Comparison of ENCODE assay signal across 20 mouse cellular contexts in genomic region chr4:53414031-53414797, GRCm38 (mm10). TPM values are rescaled to one million over a fixed set of nuclear protein-coding genes. Genes with fewer than 3 reads are reported as not detected.
DNase-seq lines count a peak whose midpoint lies in the region; ATAC-seq and TF ChIP-seq lines count a peak whose summit lies in the region.
"Had no signal": no experiment of that assay in that cellular context is flagged by ENCODE, and none has a peak within 500 bp of the region (broad histone marks: within the 10 kb centered on the region; RNA-seq: fewer than 3 reads in every experiment).

No protein-coding gene starts in this region.

- H3K9me3 ChIP-seq in CH12.LX (replicated peaks; ENCODE audit: low read length): no peaks in the 10 kb centered on the region
- no peaks in the 10 kb centered on the region for H3K9me3 ChIP-seq in liver, embryonic 13.5 days (replicated peaks)
- no peaks in the 10 kb centered on the region for H3K9me3 ChIP-seq in forebrain, embryonic 11.5 days (ENCODE audit: control insufficient read depth, low read length)
- H3K9me3 ChIP-seq in hindbrain, embryonic 14.5 days (ENCODE audit: control insufficient read depth, low read length): no peaks in the 10 kb centered on the region
- H3K9me3 ChIP-seq: embryonic facial prominence, embryonic 15.5 days; forebrain, embryonic 10.5 days; hindbrain, embryonic 13.5 days; limb, embryonic 12.5 days; neural tube, embryonic 12.5 days had no signal

- no peaks in the 10 kb centered on the region for H3K36me3 ChIP-seq in CH12.LX (replicated peaks in 1 of 2; ENCODE audit: control insufficient read depth in 1 of 2, insufficient read depth in 1 of 2, low read length in 1 of 2)
- no peaks in the 10 kb centered on the region for H3K36me3 ChIP-seq in liver, embryonic 13.5 days
- no peaks in the 10 kb centered on the region for H3K36me3 ChIP-seq in forebrain, embryonic 11.5 days (ENCODE audit: control insufficient read depth, insufficient read depth, low read length)
- H3K36me3 ChIP-seq in hindbrain, embryonic 14.5 days (replicated peaks; ENCODE audit: control insufficient read depth, insufficient read depth): no peaks in the 10 kb centered on the region
- H3K36me3 ChIP-seq: embryonic facial prominence, embryonic 15.5 days; forebrain, embryonic 10.5 days; hindbrain, embryonic 13.5 days; limb, embryonic 12.5 days; neural tube, embryonic 12.5 days had no signal

- peaks cover 27 to 46% of the 10 kb centered on the region in 2 experiments for H3K4me1 ChIP-seq in CH12.LX (ENCODE audit: control insufficient read depth in 1 of 2, insufficient read depth in 2 of 2)
- peaks cover 23% of the 10 kb centered on the region for H3K4me1 ChIP-seq in liver, embryonic 13.5 days (replicated peaks)
- H3K4me1 ChIP-seq in forebrain, embryonic 11.5 days (replicated peaks; ENCODE audit: control insufficient read depth, insufficient read depth, low read length): no peaks in the 10 kb centered on the region
- no peaks in the 10 kb centered on the region for H3K4me1 ChIP-seq in hindbrain, embryonic 14.5 days (replicated peaks; ENCODE audit: control insufficient read depth, insufficient read depth, low read length)
- H3K4me1 ChIP-seq: hindbrain, embryonic 13.5 days; limb, embryonic 12.5 days; neural tube, embryonic 12.5 days had no signal

- H3K27me3 ChIP-seq in CH12.LX (replicated peaks): no peaks in the 10 kb centered on the region
- no peaks in the 10 kb centered on the region for H3K27me3 ChIP-seq in liver, embryonic 13.5 days
- no peaks in the 10 kb centered on the region for H3K27me3 ChIP-seq in forebrain, embryonic 11.5 days (ENCODE audit: control insufficient read depth, insufficient read depth, low read length)
- H3K27me3 ChIP-seq in hindbrain, embryonic 14.5 days (ENCODE audit: control insufficient read depth, insufficient read depth, low read length): no peaks in the 10 kb centered on the region
- H3K27me3 ChIP-seq: embryonic facial prominence, embryonic 15.5 days; hindbrain, embryonic 13.5 days; limb, embryonic 12.5 days; neural tube, embryonic 12.5 days had no signal

- in situ Hi-C loops in CH12.LX (cut with MboI; ENCODE audit: low pct_ligation_motif_present, low pct_unique_long_range_greater_than_20kb, low sequenced_read_pairs): no loop called here

- no peak for TF ChIP-seq POLR2A in CH12.LX (IDR thresholded peaks at IDR 0.05; ENCODE audit: low read depth, low read length)

- peak; percentile 27 for ATAC-seq in common myeloid progenitor, adult 5-6 weeks (replicated peaks; ENCODE audit: low read depth, poor library complexity, severe bottlenecking)
- ATAC-seq in liver, embryonic 13.5 days (ENCODE audit: low read depth): peak; percentile 59
- 0 out of 2 replicates have a peak, but pooled peaks have one; percentile 28 for ATAC-seq in monocyte, adult 5-6 weeks (replicated peaks; ENCODE audit: insufficient number of reproducible peaks, low FRiP score, low TSS enrichment, poor library complexity, severe bottlenecking)
- no peak for ATAC-seq in forebrain, embryonic 11.5 days (replicated peaks; ENCODE audit: low FRiP score)
- no peak for ATAC-seq in hindbrain, embryonic 14.5 days (ENCODE audit: low FRiP score)

- TF ChIP-seq RAD21 in CH12.LX (IDR thresholded peaks at IDR 0.05; ENCODE audit: low read depth, low read length): no peak

- no peak overlapping the region for H3K4me2 ChIP-seq in CH12.LX (ENCODE audit: insufficient read depth, low read depth, poor library complexity, severe bottlenecking)
- H3K4me2 ChIP-seq in liver, embryonic 13.5 days: no peak overlapping the region
- no peak overlapping the region for H3K4me2 ChIP-seq in forebrain, embryonic 11.5 days (ENCODE audit: low read depth, low read length, severe bottlenecking)
- H3K4me2 ChIP-seq in hindbrain, embryonic 14.5 days (replicated peaks): no peak overlapping the region
- H3K4me2 ChIP-seq: embryonic facial prominence, embryonic 15.5 days; heart, embryonic 11.5 days; hindbrain, embryonic 13.5 days; limb, embryonic 12.5 days; neural tube, embryonic 12.5 days had no signal

- no peaks in the 10 kb centered on the region for H3K79me2 ChIP-seq in CH12.LX (replicated peaks; ENCODE audit: control insufficient read depth, extremely low read depth, insufficient read depth, poor library complexity, severe bottlenecking)

- no peak overlapping the region for H3K9ac ChIP-seq in CH12.LX (ENCODE audit: insufficient read depth, low read depth)
- no peak overlapping the region for H3K9ac ChIP-seq in liver, embryonic 13.5 days
- no peak overlapping the region for H3K9ac ChIP-seq in forebrain, embryonic 11.5 days (ENCODE audit: low read length)
- H3K9ac ChIP-seq in hindbrain, embryonic 14.5 days: no peak overlapping the region
- H3K9ac ChIP-seq: embryonic facial prominence, embryonic 15.5 days; hindbrain, embryonic 13.5 days; limb, embryonic 12.5 days; neural tube, embryonic 12.5 days had no signal

- peak; percentile 12 for DNase-seq in CH12.LX (ENCODE audit: extremely low read depth)
- DNase-seq in liver, embryonic 13.5 days: no peak
- no peak for DNase-seq in forebrain, embryonic 11.5 days (ENCODE audit: low spot score)
- no peak for DNase-seq in hindbrain, embryonic 14.5 days (ENCODE audit: low spot score)
- no peak for DNase-seq in thymus, postnatal 0 days (ENCODE audit: low spot score)
- DNase-seq: adrenal gland, adult 8-10 months; cerebellum, postnatal 36 days; gastrocnemius, postnatal 25 days; heart, postnatal 14 days; kidney, adult 11 months; kidney, postnatal 10 days; right cerebral cortex, postnatal 4 days had no signal

- no peak for TF ChIP-seq CTCF in CH12.LX (conservative IDR thresholded peaks at IDR 0.05 in 1 of 2, IDR thresholded peaks at IDR 0.05 in 1 of 2; ENCODE audit: low read depth in 2 of 2, low read length in 2 of 2)

- H3K4me3 ChIP-seq in CH12.LX (replicated peaks in 1 of 3; ENCODE audit: low read depth in 2 of 3, low read length in 2 of 3, poor library complexity in 1 of 3): no peak overlapping the region
- H3K4me3 ChIP-seq in liver, embryonic 13.5 days (replicated peaks): no peak overlapping the region
- H3K4me3 ChIP-seq in forebrain, embryonic 11.5 days (ENCODE audit: low read depth, low read length): no peak overlapping the region
- H3K4me3 ChIP-seq in hindbrain, embryonic 14.5 days (replicated peaks; ENCODE audit: low read length): no peak overlapping the region
- H3K4me3 ChIP-seq: embryonic facial prominence, embryonic 15.5 days; forebrain, embryonic 10.5 days; hindbrain, embryonic 13.5 days; limb, embryonic 12.5 days; neural tube, embryonic 12.5 days had no signal

- dilution Hi-C loops in CH12.LX (cut with MboI; ENCODE audit: extremely low pct_ligation_motif_present, extremely low pct_unique_long_range_greater_than_20kb, low sequenced_read_pairs): no loop called here

- TF ChIP-seq EP300 in CH12.LX (IDR thresholded peaks at IDR 0.05; ENCODE audit: low read length): no peak

- no peak overlapping the region for H3K27ac ChIP-seq in CH12.LX (ENCODE audit: insufficient read depth, low read depth)
- no peak overlapping the region for H3K27ac ChIP-seq in liver, embryonic 13.5 days
- H3K27ac ChIP-seq in forebrain, embryonic 11.5 days (ENCODE audit: low read depth, low read length): no peak overlapping the region
- H3K27ac ChIP-seq in hindbrain, embryonic 14.5 days: no peak overlapping the region
- H3K27ac ChIP-seq: embryonic facial prominence, embryonic 15.5 days; forebrain, embryonic 10.5 days; hindbrain, embryonic 13.5 days; limb, embryonic 12.5 days; neural tube, embryonic 12.5 days had no signal

- 23% methylated on average over 9 of the region's 9 CpGs for WGBS in liver, embryonic 13.5 days (ENCODE audit: insufficient replicate concordance)
- WGBS in forebrain, embryonic 11.5 days: 81% methylated on average over 9 of the region's 9 CpGs
- 85% methylated on average over 9 of the region's 9 CpGs for WGBS in hindbrain, embryonic 14.5 days

TF ChIP-seq in CH12.LX, 34 proteins besides CTCF, POLR2A, EP300 and RAD21:
- TF ChIP-seq BHLHE40 (IDR thresholded peaks at IDR 0.05; ENCODE audit: low read depth, low read length) (no peak), USF1 (IDR thresholded peaks at IDR 0.05; ENCODE audit: low read depth, low read length) (no peak), IRF4 (IDR thresholded peaks at IDR 0.05; ENCODE audit: low read depth, low read length) (no peak), MAFK (IDR thresholded peaks at IDR 0.05; ENCODE audit: insufficient replicate concordance, low read length) (no peak), POLR2AphosphoS2 (IDR thresholded peaks at IDR 0.05; ENCODE audit: low read depth, low read length) (no peak), TBP (conservative IDR thresholded peaks at IDR 0.05; ENCODE audit: low read depth, low read length) (no peak), JUND (conservative IDR thresholded peaks at IDR 0.05; ENCODE audit: low read depth, low read length) (no peak), SIN3A (IDR thresholded peaks at IDR 0.05; ENCODE audit: low read length) (no peak), TCF12 (IDR thresholded peaks at IDR 0.05; ENCODE audit: low read depth, low read length) (no peak), ZC3H11A (IDR thresholded peaks at IDR 0.05; ENCODE audit: low read depth, low read length) (no peak), NELFE (IDR thresholded peaks at IDR 0.05; ENCODE audit: low read depth, low read length) (no peak), UBTF (IDR thresholded peaks at IDR 0.05; ENCODE audit: low read depth, low read length) (no peak), MYC (IDR thresholded peaks at IDR 0.05; ENCODE audit: low read depth, low read length) (no peak), JUN (IDR thresholded peaks at IDR 0.05; ENCODE audit: insufficient read depth, low read depth, low read length) (no peak), E2F4 (IDR thresholded peaks at IDR 0.05; ENCODE audit: insufficient replicate concordance, low read depth, low read length) (no peak), ETS1 (conservative IDR thresholded peaks at IDR 0.05; ENCODE audit: low read depth, low read length) (no peak; the same call in 1 of the 2 replicates)

RNA-seq across cellular contexts. Expression of gene Slc44a1, which starts 26.0 kb away (rescaled TPM):
- total RNA-seq in CH12.LX (2012; rRNA removed) (4.7 and 5.4 TPM in 2 replicates), CH12.LX (2014; rRNA removed) (9.3 and 10.6 TPM in 2 replicates)
- 6.0 and 6.6 TPM in 2 replicates for polyA plus RNA-seq in CH12.LX (2012; ENCODE audit: insufficient read length, low read depth)
- total RNA-seq in common myeloid progenitor, adult 5-6 weeks (2017): 8.1 and 8.6 TPM in 2 replicates
- 8.9 and 10.6 TPM in 2 replicates for polyA plus RNA-seq in liver, embryonic 13.5 days (2015; fragmentation: Nextera tagmentation; extraction: Ambion mirVana)
- total RNA-seq in monocyte, adult 5-6 weeks (2017): 11.0 to 21.2 TPM (median 12.1 TPM) in 3 replicates
- 16.2 and 16.6 TPM in 2 replicates for polyA plus RNA-seq in forebrain, embryonic 11.5 days (2014; fragmentation: Nextera tagmentation; extraction: Ambion mirVana)
- polyA plus RNA-seq in hindbrain, embryonic 14.5 days (2014; fragmentation: Nextera tagmentation; extraction: Ambion mirVana): 16.6 and 17.7 TPM in 2 replicates
- 9.5 and 9.6 TPM in 2 replicates for polyA plus RNA-seq in thymus, postnatal 0 days (2015; fragmentation: Nextera tagmentation; extraction: Ambion mirVana)

Comparison
In these comparisons a context has a peak if more than half of its experiments do, and no peak if none do; other contexts are left out.
1. ATAC-seq: peak in common myeloid progenitor, adult 5-6 weeks (single experiment), liver, embryonic 13.5 days (single experiment) and monocyte, adult 5-6 weeks (single experiment); none in forebrain, embryonic 11.5 days (single experiment) and hindbrain, embryonic 14.5 days (single experiment).